Mouse (Mus musculus) testis, adult 2 months (tissue): Measurements from ENCODE around the gene Dyrk1a.

Experiments
- CTCF ChIP-seq: fragments of 200-500 bp; IDR thresholded peaks from 2 replicates; pipeline ENCODE4 v1.5.1; 2012; ENCODE audit warnings: low read depth, mild to moderate bottlenecking, inconsistent platforms, low read length, moderate library complexity; ENCODE audit not compliant: control insufficient read depth, insufficient read depth, insufficient replicate concordance
- POLR2A ChIP-seq: fragments of 200-500 bp; IDR thresholded peaks from 2 replicates; pipeline ENCODE4 v1.6.1; 2012; ENCODE audit warnings: low read depth, mild to moderate bottlenecking, inconsistent platforms, low read length, moderate library complexity; ENCODE audit not compliant: control insufficient read depth

GRCm38 (mm10) chr16:94681760-94682159 is 112.0 kb downstream of the Dyrk1a start:
- TF ChIP-seq CTCF (no peak), POLR2A (no peak)
